Mouse (Mus musculus) CH12.LX (cell line): ENCODE measurements around the gene Stn1. TPM values are rescaled to one million over a fixed set of nuclear protein-coding genes. Genes with fewer than 3 reads are reported as not detected.

Experiments used
- DNase-seq: peaks from one replicate; pipeline ENCODE4 v3.0.0-alpha.2; 2013; ENCODE audit errors: extremely low read depth
- H3K27ac ChIP-seq: 2 replicates; pipeline ENCODE4 v1.5.1; 2012; ENCODE audit warnings: low read depth, mild to moderate bottlenecking, control low read depth, moderate library complexity; ENCODE audit not compliant: insufficient read depth
- H3K27me3 ChIP-seq: replicated peaks from 2 replicates; pipeline ENCODE3; 2012; ENCODE audit warnings: inconsistent platforms
- H3K36me3 ChIP-seq, 2 experiments: replicated peaks in 1 of 2; 2 replicates each; pipeline versions ENCODE3 to v1.6.1; 2012; ENCODE audit warnings: inconsistent platforms in 1 of 2, low read length in 1 of 2, mild to moderate bottlenecking in 1 of 2, mixed read lengths in 1 of 2, moderate library complexity in 1 of 2; ENCODE audit not compliant: control insufficient read depth in 1 of 2, insufficient read depth in 1 of 2
- H3K4me1 ChIP-seq, 2 experiments: 2 replicates each; pipeline ENCODE4 v1.6.1; 2012; ENCODE audit warnings: inconsistent platforms in 1 of 2, moderate library complexity in 1 of 2; ENCODE audit not compliant: insufficient read depth in 2 of 2, control insufficient read depth in 1 of 2
- H3K4me2 ChIP-seq: 2 replicates; pipeline ENCODE4 v1.6.1; 2012; ENCODE audit warnings: low read depth, mild to moderate bottlenecking, control low read depth; ENCODE audit not compliant: poor library complexity, insufficient read depth, severe bottlenecking
- H3K4me3 ChIP-seq, 3 experiments: fragments of 150-350 bp in 1 of 3; sonication (generic) in 1 of 3; replicated peaks in 1 of 3; 2 replicates each; pipeline versions ENCODE3 to v1.5.1; 2011 to 2012; ENCODE audit warnings: low read depth in 2 of 3, low read length in 2 of 3, mild to moderate bottlenecking in 2 of 3, moderate library complexity in 2 of 3, control low read depth in 1 of 3, improper control_type of control experiment in 1 of 3, inconsistent platforms in 1 of 3, mixed read lengths in 1 of 3; ENCODE audit not compliant: poor library complexity in 1 of 3
- H3K79me2 ChIP-seq: replicated peaks from 2 replicates; pipeline ENCODE4 v1.6.1; 2012; ENCODE audit warnings: mild to moderate bottlenecking, moderate library complexity; ENCODE audit not compliant: control insufficient read depth, poor library complexity, insufficient read depth, severe bottlenecking; ENCODE audit errors: extremely low read depth
- H3K9ac ChIP-seq: 2 replicates; pipeline ENCODE4 v1.6.1; 2012; ENCODE audit warnings: low read depth, mild to moderate bottlenecking, control low read depth, moderate library complexity; ENCODE audit not compliant: insufficient read depth
- H3K9me3 ChIP-seq: replicated peaks from 2 replicates; pipeline ENCODE3; 2012; ENCODE audit warnings: low read length, inconsistent platforms, mixed read lengths
- CHD2 ChIP-seq: IDR thresholded peaks from 2 replicates; pipeline ENCODE4 v1.6.1; 2011; ENCODE audit warnings: low read length, improper control_type of control experiment
- CTCF ChIP-seq, 2 experiments: IDR thresholded peaks in 1 of 2; conservative IDR thresholded peaks in 1 of 2; 2 replicates each; pipeline ENCODE4 v1.5.1; 2011 to 2012; ENCODE audit warnings: low read depth in 2 of 2, low read length in 2 of 2, improper control_type of control experiment in 1 of 2, inconsistent platforms in 1 of 2, mild to moderate bottlenecking in 1 of 2, moderate library complexity in 1 of 2
- EP300 ChIP-seq: IDR thresholded peaks from 2 replicates; pipeline ENCODE4 v1.6.1; 2011; ENCODE audit warnings: low read length, improper control_type of control experiment
- ETS1 ChIP-seq: conservative IDR thresholded peaks from 2 replicates; pipeline ENCODE4 v1.6.1; 2012; ENCODE audit warnings: low read depth, mild to moderate bottlenecking, inconsistent platforms, low read length, improper control_type of control experiment, moderate library complexity
- GABPA ChIP-seq: IDR thresholded peaks from 2 replicates; pipeline ENCODE4 v1.6.1; 2012; ENCODE audit warnings: low read depth, low read length, improper control_type of control experiment, inconsistent platforms; ENCODE audit not compliant: insufficient replicate concordance
- KAT2A ChIP-seq: IDR thresholded peaks from 2 replicates; pipeline ENCODE4 v1.6.1; 2012; ENCODE audit warnings: low read length, improper control_type of control experiment, inconsistent platforms; ENCODE audit not compliant: insufficient replicate concordance
- MAFK ChIP-seq: IDR thresholded peaks from 2 replicates; pipeline ENCODE4 v1.6.1; 2011; ENCODE audit warnings: low read length, improper control_type of control experiment; ENCODE audit not compliant: insufficient replicate concordance
- MAX ChIP-seq: IDR thresholded peaks from 2 replicates; pipeline ENCODE4 v1.6.1; 2011; ENCODE audit warnings: low read length, improper control_type of control experiment
- NRF1 ChIP-seq: IDR thresholded peaks from 2 replicates; pipeline ENCODE4 v1.6.1; 2014; ENCODE audit warnings: low read depth, mild to moderate bottlenecking, inconsistent platforms, low read length, improper control_type of control experiment, moderate library complexity
- RAD21 ChIP-seq: IDR thresholded peaks from 2 replicates; pipeline ENCODE4 v1.6.1; 2011; ENCODE audit warnings: low read depth, mild to moderate bottlenecking, low read length, improper control_type of control experiment, moderate library complexity
- RCOR1 ChIP-seq: conservative IDR thresholded peaks from 2 replicates; pipeline ENCODE4 v1.6.1; 2012; ENCODE audit warnings: low read depth, mild to moderate bottlenecking, inconsistent platforms, low read length, improper control_type of control experiment
- SIN3A ChIP-seq: IDR thresholded peaks from 2 replicates; pipeline ENCODE4 v1.6.1; 2012; ENCODE audit warnings: low read length, improper control_type of control experiment, inconsistent platforms
- SMC3 ChIP-seq: IDR thresholded peaks from 2 replicates; pipeline ENCODE4 v1.6.1; 2011; ENCODE audit warnings: low read depth, low read length, improper control_type of control experiment
- TBP ChIP-seq: conservative IDR thresholded peaks from 2 replicates; pipeline ENCODE4 v1.6.1; 2011; ENCODE audit warnings: low read depth, low read length, improper control_type of control experiment
- TCF12 ChIP-seq: IDR thresholded peaks from 2 replicates; pipeline ENCODE4 v1.6.1; 2014; ENCODE audit warnings: low read depth, mild to moderate bottlenecking, inconsistent platforms, low read length, improper control_type of control experiment
- UBTF ChIP-seq: IDR thresholded peaks from 2 replicates; pipeline ENCODE4 v1.6.1; 2012; ENCODE audit warnings: low read depth, mild to moderate bottlenecking, inconsistent platforms, low read length, improper control_type of control experiment, moderate library complexity
- USF2 ChIP-seq: conservative IDR thresholded peaks from 2 replicates; pipeline ENCODE4 v1.6.1; 2011; ENCODE audit warnings: low read depth, low read length, improper control_type of control experiment
- ZKSCAN1 ChIP-seq: IDR thresholded peaks from 2 replicates; pipeline ENCODE4 v1.6.1; 2012; ENCODE audit warnings: low read depth, inconsistent platforms, low read length, improper control_type of control experiment, borderline replicate concordance
- ZMIZ1 ChIP-seq: IDR thresholded peaks from 2 replicates; pipeline ENCODE4 v1.6.1; 2012; ENCODE audit warnings: low read depth, mild to moderate bottlenecking, inconsistent platforms, low read length, improper control_type of control experiment
- ZNF384 ChIP-seq: IDR thresholded peaks from 2 replicates; pipeline ENCODE4 v1.6.1; 2012; ENCODE audit warnings: low read depth, low read length, improper control_type of control experiment, inconsistent platforms
- dilution Hi-C: fragments of 300-500 bp; cut with MboI; formaldehyde crosslinking; loops from 2 replicates; pipeline ENCODE4 v1.14.3; 2020; ENCODE audit warnings: low sequenced_read_pairs; ENCODE audit not compliant: extremely low pct_unique_long_range_greater_than_20kb, extremely low pct_ligation_motif_present
- in situ Hi-C: fragments of 300-500 bp; cut with MboI; formaldehyde crosslinking; loops from 3 replicates; pipeline ENCODE4 v1.14.3; 2019; ENCODE audit warnings: low sequenced_read_pairs, low pct_ligation_motif_present, low pct_unique_long_range_greater_than_20kb, mixed read lengths
- polyA plus RNA-seq: library from polyadenylated mRNA; unstranded; fragments of >175 nt; gene quantifications from 2 replicates; pipeline ENCODE4 v1.2.1, GENCODE M21; 2012; ENCODE audit warnings: low read depth; ENCODE audit not compliant: insufficient read length
- total RNA-seq, 2 experiments: library from RNA; depleted of rRNA; stranded (reverse); fragments of 300-350 nt in 1 of 2; fragments of >200 nt in 1 of 2; gene quantifications; 2 replicates each; pipeline ENCODE4 v1.2.3; 2012 to 2014

Stn1 gene
- total and polyA plus RNA-seq, 3 experiments = 18.3 to 35.7 (median 25.3) TPM

- Histone ChIP-seq H3K4me1 (no peaks in the 10 kb centered on the region), H3K9ac (no peak overlapping the region), H3K9me3 (no peaks in the 10 kb centered on the region), H3K36me3 (peaks cover 41 to 83% of the 10 kb centered on the region in 2 experiments), H3K4me3 (no peak overlapping the region), H3K27me3 (no peaks in the 10 kb centered on the region), H3K79me2 (no peaks in the 10 kb centered on the region), H3K27ac (no peak overlapping the region), H3K4me2 (no peak overlapping the region)
- in situ Hi-C loops (no loop called here), dilution Hi-C loops (no loop called here)
- no peak for TF ChIP-seq NRF1
- no peak for TF ChIP-seq SIN3A
- TF ChIP-seq UBTF = no peak
- TF ChIP-seq CTCF (conservative IDR thresholded peaks at IDR 0.05 in 1 of 2, IDR thresholded peaks at IDR 0.05 in 1 of 2; ENCODE audit: low read depth in 2 of 2, low read length in 2 of 2) = no peak
- no peak for DNase-seq
Observed at GRCm38 (mm10) chr19:47524905-47525304, 12.4 kb downstream of the Stn1 start.

- H3K9ac ChIP-seq = no peak overlapping the region
- DNase-seq = no peak
- H3K27ac ChIP-seq = no peak overlapping the region
- in situ Hi-C loops = no loop called here
- peaks cover 0 to 9% of the 10 kb centered on the region in 2 experiments; a peak in 2 of 4 replicates for H3K4me1 ChIP-seq
- H3K27me3 ChIP-seq = no peaks in the 10 kb centered on the region
- no peak overlapping the region for H3K4me3 ChIP-seq
- no peaks in the 10 kb centered on the region for H3K9me3 ChIP-seq
- peaks cover 31 to 79% of the 10 kb centered on the region in 2 experiments for H3K36me3 ChIP-seq
- TF ChIP-seq ZMIZ1 = no peak
- TF ChIP-seq RCOR1 = no peak
- no peak for TF ChIP-seq KAT2A
- no peak for TF ChIP-seq USF2
- dilution Hi-C loops = no loop called here
- H3K4me2 ChIP-seq = no peak overlapping the region
- H3K79me2 ChIP-seq = no peaks in the 10 kb centered on the region
Observed at GRCm38 (mm10) chr19:47521403-47521802, 15.9 kb downstream of the Stn1 start.

GRCm38 (mm10) chr19:47519163-47519893 lies 18.0 kb downstream of the Stn1 start:
- Histone ChIP-seq H3K36me3 (peaks cover 43 to 85% of the 10 kb centered on the region in 2 experiments), H3K4me1 (peaks cover 2 to 18% of the 10 kb centered on the region in 2 experiments), H3K27me3 (no peaks in the 10 kb centered on the region), H3K4me2 (no peak overlapping the region), H3K9me3 (no peaks in the 10 kb centered on the region), H3K4me3 (no peak overlapping the region), H3K27ac (no peak overlapping the region), H3K9ac (no peak overlapping the region), H3K79me2 (no peaks in the 10 kb centered on the region)
- TF ChIP-seq CHD2 (no peak), UBTF (no peak), MAX (no peak), ZKSCAN1 (no peak), EP300 (no peak), NRF1 (no peak), TCF12 (no peak), RAD21 (no peak), SMC3 (no peak), USF2 (no peak), CTCF (conservative IDR thresholded peaks at IDR 0.05 in 1 of 2, IDR thresholded peaks at IDR 0.05 in 1 of 2; ENCODE audit: low read depth in 2 of 2, low read length in 2 of 2) (no peak), RCOR1 (no peak), ETS1 (no peak), TBP (no peak), GABPA (no peak), ZNF384 (no peak), MAFK (no peak)
- DNase-seq = no peak
- dilution Hi-C loops = no loop called here
- in situ Hi-C loops = loop anchor here (10.0 kb wide), 1 partner anchor 275 kb away; no protein-coding TSS in a partner anchor
